Mouse (Mus musculus): ENCODE data around the gene Chil4. TPM values are rescaled to one million over a fixed set of nuclear protein-coding genes. Genes with fewer than 3 reads are reported as not detected.
"Not testable (repeated sequence)": the region's sequence is repeated elsewhere in the genome, so short reads cannot be mapped to it uniquely, and the experiment has no call there.

The Chil4 gene
- polyA plus RNA-seq, 1 experiment from 2014 or later: not detected

- 54% methylated on average over 4 of the region's 4 CpGs for WGBS (ENCODE audit: insufficient replicate concordance)
- not testable (repeated sequence) for H3K4me1 ChIP-seq (replicated peaks); H3K27me3 ChIP-seq; H3K9me3 ChIP-seq (replicated peaks); H3K9ac ChIP-seq; ATAC-seq (ENCODE audit: insufficient read depth); H3K27ac ChIP-seq (replicated peaks); H3K36me3 ChIP-seq (replicated peaks); H3K4me3 ChIP-seq (replicated peaks); H3K4me2 ChIP-seq
These were observed 888 bp downstream of the Chil4 start for GRCm38 (mm10) chr3:106218284-106218954.

- not testable (repeated sequence) for H3K4me1 ChIP-seq (replicated peaks); H3K36me3 ChIP-seq (replicated peaks); H3K27me3 ChIP-seq; H3K9me3 ChIP-seq (replicated peaks); H3K27ac ChIP-seq (replicated peaks); H3K4me3 ChIP-seq (replicated peaks); H3K9ac ChIP-seq; H3K4me2 ChIP-seq; ATAC-seq (ENCODE audit: insufficient read depth)
- 31% methylated on average over 1 of the region's 1 CpGs for WGBS (ENCODE audit: insufficient replicate concordance)
These were observed 21.3 kb downstream of the Chil4 start for GRCm38 (mm10) chr3:106198030-106198429.

- WGBS (ENCODE audit: insufficient replicate concordance): 45% methylated on average over 2 of the region's 2 CpGs
- H3K4me3 ChIP-seq (replicated peaks); H3K4me2 ChIP-seq; H3K9me3 ChIP-seq (replicated peaks); ATAC-seq (ENCODE audit: insufficient read depth); H3K27me3 ChIP-seq; H3K36me3 ChIP-seq (replicated peaks); H3K27ac ChIP-seq (replicated peaks); H3K9ac ChIP-seq; H3K4me1 ChIP-seq (replicated peaks): not testable (repeated sequence)
These were observed 22.1 kb downstream of the Chil4 start for GRCm38 (mm10) chr3:106197246-106197645.

GRCm38 (mm10) chr3:106196276-106196675 is 23.0 kb downstream of the Chil4 start:
- Histone ChIP-seq H3K36me3 (replicated peaks) (no peaks in the 10 kb centered on the region), H3K9me3 (replicated peaks) (peaks cover 9% of the 10 kb centered on the region; the same call in 1 of the 2 replicates), H3K27ac (replicated peaks) (no peak overlapping the region), H3K4me2 (no peak overlapping the region), H3K4me3 (replicated peaks) (no peak overlapping the region), H3K27me3 (no peaks in the 10 kb centered on the region), H3K4me1 (replicated peaks) (no peaks in the 10 kb centered on the region), H3K9ac (no peak overlapping the region)
- ATAC-seq (ENCODE audit: insufficient read depth): no peak

GRCm38 (mm10) chr3:106195486-106195885 is 23.8 kb downstream of the Chil4 start:
- 65% methylated on average over 12 of the region's 12 CpGs for WGBS (ENCODE audit: insufficient replicate concordance)
- Histone ChIP-seq H3K4me3 (replicated peaks) (no peak overlapping the region), H3K27me3 (no peaks in the 10 kb centered on the region)

GRCm38 (mm10) chr3:106187991-106188390 is 31.3 kb downstream of the Chil4 start:
- 46% methylated on average over 2 of the region's 2 CpGs for WGBS (ENCODE audit: insufficient replicate concordance)
- Histone ChIP-seq H3K9ac (no peak overlapping the region), H3K4me3 (replicated peaks) (no peak overlapping the region), H3K36me3 (replicated peaks) (no peaks in the 10 kb centered on the region), H3K9me3 (replicated peaks) (peaks cover 16% of the 10 kb centered on the region; the same call in 1 of the 2 replicates), H3K4me1 (replicated peaks) (no peaks in the 10 kb centered on the region), H3K27ac (replicated peaks) (no peak overlapping the region), H3K27me3 (no peaks in the 10 kb centered on the region), H3K4me2 (no peak overlapping the region)
- ATAC-seq (ENCODE audit: insufficient read depth): no peak

More at GRCm38 (mm10) chr3:106195486-106195885, 23.8 kb downstream of the Chil4 start:
- Histone ChIP-seq H3K27ac (replicated peaks) (no peak overlapping the region), H3K9ac (no peak overlapping the region), H3K36me3 (replicated peaks) (no peaks in the 10 kb centered on the region), H3K9me3 (replicated peaks) (peaks cover 9% of the 10 kb centered on the region; the same call in 1 of the 2 replicates), H3K4me1 (replicated peaks) (no peaks in the 10 kb centered on the region), H3K4me2 (no peak overlapping the region)
- no peak for ATAC-seq (ENCODE audit: insufficient read depth)

GRCm38 (mm10) chr3:106177509-106178189 is 41.7 kb downstream of the Chil4 start:
- H3K4me2 ChIP-seq: no peak overlapping the region
- WGBS (ENCODE audit: insufficient replicate concordance): 72% methylated on average over 13 of the region's 13 CpGs
- no peaks in the 10 kb centered on the region for H3K9me3 ChIP-seq (replicated peaks)
- H3K36me3 ChIP-seq (replicated peaks): no peaks in the 10 kb centered on the region
- H3K4me1 ChIP-seq (replicated peaks): no peaks in the 10 kb centered on the region
- H3K27me3 ChIP-seq: no peaks in the 10 kb centered on the region
- H3K27ac ChIP-seq (replicated peaks): no peak overlapping the region
- H3K4me3 ChIP-seq (replicated peaks): no peak overlapping the region
- no peak for ATAC-seq (ENCODE audit: insufficient read depth)
- no peak overlapping the region for H3K9ac ChIP-seq

GRCm38 (mm10) chr3:106174971-106175370 is 44.3 kb downstream of the Chil4 start:
- not testable (repeated sequence) for H3K4me2 ChIP-seq; H3K27me3 ChIP-seq; ATAC-seq (ENCODE audit: insufficient read depth); H3K9ac ChIP-seq; H3K27ac ChIP-seq (replicated peaks); H3K9me3 ChIP-seq (replicated peaks); H3K36me3 ChIP-seq (replicated peaks); H3K4me1 ChIP-seq (replicated peaks); H3K4me3 ChIP-seq (replicated peaks)
- 33% methylated on average over 2 of the region's 2 CpGs for WGBS (ENCODE audit: insufficient replicate concordance)

GRCm38 (mm10) chr3:106172506-106172905 is 46.8 kb downstream of the Chil4 start:
- 38% methylated on average over 2 of the region's 2 CpGs for WGBS (ENCODE audit: insufficient replicate concordance)
- H3K4me2 ChIP-seq; H3K9ac ChIP-seq; H3K4me3 ChIP-seq (replicated peaks); H3K27ac ChIP-seq (replicated peaks); ATAC-seq (ENCODE audit: insufficient read depth); H3K4me1 ChIP-seq (replicated peaks); H3K27me3 ChIP-seq; H3K9me3 ChIP-seq (replicated peaks); H3K36me3 ChIP-seq (replicated peaks): not testable (repeated sequence)

GRCm38 (mm10) chr3:106171135-106171731 is 48.1 kb downstream of the Chil4 start:
- Histone ChIP-seq H3K27me3 (no peaks in the 10 kb centered on the region), H3K4me1 (replicated peaks) (no peaks in the 10 kb centered on the region), H3K9ac (no peak overlapping the region), H3K4me2 (no peak overlapping the region), H3K4me3 (replicated peaks) (no peak overlapping the region), H3K36me3 (replicated peaks) (no peaks in the 10 kb centered on the region), H3K9me3 (replicated peaks) (peaks cover 3% of the 10 kb centered on the region; the same call in 1 of the 2 replicates), H3K27ac (replicated peaks) (no peak overlapping the region)
- WGBS (ENCODE audit: insufficient replicate concordance): 61% methylated on average over 1 of the region's 1 CpGs
- ATAC-seq (ENCODE audit: insufficient read depth): peak; percentile 25; the same call in 1 of the 2 replicates

GRCm38 (mm10) chr3:106170522-106171053 is 48.7 kb downstream of the Chil4 start:
- WGBS (ENCODE audit: insufficient replicate concordance): 20% methylated on average over 1 of the region's 1 CpGs
- no peak overlapping the region for H3K4me2 ChIP-seq
- no peaks in the 10 kb centered on the region for H3K4me1 ChIP-seq (replicated peaks)
- no peak overlapping the region for H3K9ac ChIP-seq
- no peaks in the 10 kb centered on the region for H3K36me3 ChIP-seq (replicated peaks)
- H3K27ac ChIP-seq (replicated peaks): no peak overlapping the region
- H3K4me3 ChIP-seq (replicated peaks): no peak overlapping the region
- peaks cover 3% of the 10 kb centered on the region; the same call in 1 of the 2 replicates for H3K9me3 ChIP-seq (replicated peaks)
- ATAC-seq (ENCODE audit: insufficient read depth): no peak
- H3K27me3 ChIP-seq: no peaks in the 10 kb centered on the region

All from liver, embryonic 15.5 days (tissue).